Mouse (Mus musculus) heart, embryonic 15.5 days (tissue): ENCODE measurements around the gene Acot1. TPM values are rescaled to one million over a fixed set of nuclear protein-coding genes. Genes with fewer than 3 reads are reported as not detected.
"Not testable (repeated sequence)": the region's sequence is repeated elsewhere in the genome, so short reads cannot be mapped to it uniquely, and the experiment has no call there.

Source experiments
- ATAC-seq: fragments of 200-750 bp; cut with Nextera tagmentation; replicated peaks from 2 replicates; pipeline ENCODE4 v1.8.0; 2017; ENCODE audit warnings: low read depth, moderate TSS enrichment; ENCODE audit not compliant: insufficient number of reproducible peaks, insufficient read depth, low FRiP score
- H3K27ac ChIP-seq: fragments of 300-500 bp; sonication (generic); 2 replicates; pipeline ENCODE4 v1.5.1; 2015; ENCODE audit warnings: mild to moderate bottlenecking, inconsistent platforms
- H3K27me3 ChIP-seq: fragments of 300-500 bp; sonication (generic); 2 replicates; pipeline ENCODE4 v1.6.1; 2015; ENCODE audit warnings: inconsistent platforms
- H3K36me3 ChIP-seq: fragments of 300-500 bp; sonication (generic); 2 replicates; pipeline ENCODE4 v1.6.1; 2015; ENCODE audit warnings: mild to moderate bottlenecking, inconsistent platforms
- H3K4me1 ChIP-seq: fragments of 300-500 bp; sonication (generic); replicated peaks from 2 replicates; pipeline ENCODE4 v1.6.1; 2015; ENCODE audit warnings: inconsistent platforms
- H3K4me2 ChIP-seq: fragments of 300-500 bp; sonication (generic); 2 replicates; pipeline ENCODE4 v1.6.1; 2015; ENCODE audit warnings: inconsistent platforms, mild to moderate bottlenecking, moderate library complexity
- H3K4me3 ChIP-seq: fragments of 300-500 bp; sonication (generic); 2 replicates; pipeline ENCODE4 v1.5.1; 2015; ENCODE audit warnings: mild to moderate bottlenecking, inconsistent platforms
- H3K9ac ChIP-seq: fragments of 300-500 bp; sonication (generic); 2 replicates; pipeline ENCODE4 v1.6.1; 2015; ENCODE audit warnings: mild to moderate bottlenecking, inconsistent platforms
- H3K9me3 ChIP-seq: fragments of 300-500 bp; sonication (generic); replicated peaks from 2 replicates; pipeline ENCODE4 v1.6.1; 2016; ENCODE audit warnings: inconsistent platforms
- WGBS: fragments of 180-500 bp; shearing (Covaris S2); methylation state at CpG from one replicate; pipeline ENCODE4 v1.1.7; 2015; ENCODE audit warnings: mixed read lengths; 5-methylcytosine and 5-hydroxymethylcytosine counted together
- polyA plus RNA-seq: library from polyadenylated mRNA; unstranded; fragments of >200 nt; fragmentation: Nextera tagmentation; extraction: Ambion mirVana; gene quantifications from 2 replicates; pipeline ENCODE4 v1.2.1, GENCODE M21; 2015

Acot1 gene
- polyA plus RNA-seq, 1 experiment from 2014 or later, result 29.8 TPM

GRCm38 (mm10) chr12:83998341-83999107 is 10.8 kb upstream of the Acot1 start:
- WGBS, result 49% methylated on average over 11 of the region's 11 CpGs
- Histone ChIP-seq H3K4me1 (peaks cover 23% of the 10 kb centered on the region), H3K9me3 (no peaks in the 10 kb centered on the region), H3K27ac (peak overlapping the region; percentile 65), H3K36me3 (peaks cover 10% of the 10 kb centered on the region), H3K27me3 (no peaks in the 10 kb centered on the region), H3K9ac (no peak overlapping the region), H3K4me3 (no peak overlapping the region), H3K4me2 (no peak overlapping the region)
- peak; percentile 45; the same call in 1 of the 2 replicates for ATAC-seq

DNA sequence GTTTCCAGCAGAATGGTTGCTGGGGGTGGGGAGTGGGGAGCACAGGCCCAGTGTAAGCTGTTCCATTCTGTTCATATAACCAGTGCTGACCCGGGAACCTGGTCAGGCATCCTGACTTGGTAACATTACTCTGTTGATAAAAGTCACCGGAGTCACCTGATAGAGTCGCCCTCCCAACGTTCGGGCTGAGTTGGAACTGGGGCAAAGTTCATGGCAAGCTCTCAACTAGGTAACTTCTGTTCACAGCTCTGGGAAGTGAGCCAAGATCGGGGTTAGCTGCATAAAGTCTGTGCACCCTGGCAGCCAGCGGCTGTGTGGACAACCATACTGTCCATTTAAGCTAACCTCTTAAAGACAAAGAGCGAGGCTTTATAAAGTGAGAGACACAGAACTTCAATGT is 10.1 kb upstream of the Acot1 start:
- H3K9me3 ChIP-seq, H3K36me3 ChIP-seq, H3K27me3 ChIP-seq, H3K9ac ChIP-seq: not testable (repeated sequence)
- ATAC-seq, result peak; percentile 86; the same call in 1 of the 2 replicates
- 0 out of 2 replicates have a peak overlapping the region, but pooled peaks have one; percentile 1 for H3K4me3 ChIP-seq
- H3K4me2 ChIP-seq, result peak overlapping the region; percentile 19; the same call in 1 of the 2 replicates
- 15% methylated on average over 8 of the region's 8 CpGs for WGBS
- peak overlapping the region; percentile 65 for H3K27ac ChIP-seq
- H3K4me1 ChIP-seq, result peaks cover 23% of the 10 kb centered on the region

- no peak overlapping the region for H3K9ac ChIP-seq
- H3K36me3 ChIP-seq, result no peaks in the 10 kb centered on the region
- peaks cover 23% of the 10 kb centered on the region for H3K4me1 ChIP-seq
- no peaks in the 10 kb centered on the region for H3K9me3 ChIP-seq
- 53% methylated on average over 3 of the region's 3 CpGs for WGBS
- no peak overlapping the region for H3K4me3 ChIP-seq
- H3K4me2 ChIP-seq, result no peak overlapping the region
- no peaks in the 10 kb centered on the region for H3K27me3 ChIP-seq
- 0 out of 2 replicates have a peak overlapping the region, but pooled peaks have one; percentile 65 for H3K27ac ChIP-seq
- ATAC-seq, result no peak
Measured at GRCm38 (mm10) chr12:84000418-84000817, 8.9 kb upstream of the Acot1 start.

- no peaks in the 10 kb centered on the region for H3K27me3 ChIP-seq
- 82% methylated on average over 1 of the region's 1 CpGs for WGBS
- no peak for ATAC-seq
Measured at GRCm38 (mm10) chr12:84003866-84004265, 5.4 kb upstream of the Acot1 start.

GRCm38 (mm10) chr12:84008251-84008650 is 1.0 kb upstream of the Acot1 start:
- no peaks in the 10 kb centered on the region for H3K27me3 ChIP-seq
- no peak overlapping the region for H3K4me3 ChIP-seq
- H3K4me1 ChIP-seq, result peaks cover 22% of the 10 kb centered on the region
- 82% methylated on average over 12 of the region's 12 CpGs for WGBS
- no peaks in the 10 kb centered on the region for H3K9me3 ChIP-seq
- ATAC-seq, result no peak
- no peak overlapping the region for H3K27ac ChIP-seq
- no peaks in the 10 kb centered on the region for H3K36me3 ChIP-seq
- H3K9ac ChIP-seq, result no peak overlapping the region
- H3K4me2 ChIP-seq, result no peak overlapping the region

More at GRCm38 (mm10) chr12:84003866-84004265, 5.4 kb upstream of the Acot1 start:
- H3K27ac ChIP-seq, result no peak overlapping the region
- no peaks in the 10 kb centered on the region for H3K9me3 ChIP-seq
- H3K4me1 ChIP-seq, result peaks cover 20% of the 10 kb centered on the region
- no peak overlapping the region for H3K4me2 ChIP-seq
- H3K4me3 ChIP-seq, result no peak overlapping the region
- no peaks in the 10 kb centered on the region for H3K36me3 ChIP-seq
- H3K9ac ChIP-seq, result no peak overlapping the region

DNA sequence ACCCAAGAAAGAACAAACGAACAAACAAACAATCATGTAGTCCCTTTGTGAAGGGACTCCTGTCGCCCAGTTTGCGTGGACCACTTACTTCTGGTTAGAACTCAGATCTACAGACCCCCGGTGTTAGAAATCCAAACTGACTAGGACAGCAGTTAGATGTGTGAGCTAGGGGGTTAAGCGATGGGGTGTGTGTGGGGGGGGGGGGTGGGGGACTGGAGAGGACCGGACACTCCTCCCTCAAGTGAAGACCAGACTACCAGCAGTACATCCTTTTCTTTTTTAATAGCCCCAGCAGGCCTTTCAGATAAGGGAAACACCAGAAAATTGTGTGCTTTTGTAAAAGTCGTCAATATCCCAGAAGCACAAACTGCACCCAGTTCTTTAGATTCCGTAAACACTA is 561 bp upstream of the Acot1 start:
- Histone ChIP-seq H3K27me3 (no peaks in the 10 kb centered on the region), H3K9ac (no peak overlapping the region), H3K4me2 (peak overlapping the region; percentile 75), H3K4me3 (peak overlapping the region; percentile 58), H3K9me3 (no peaks in the 10 kb centered on the region), H3K4me1 (peaks cover 22% of the 10 kb centered on the region), H3K27ac (peak overlapping the region; percentile 59), H3K36me3 (no peaks in the 10 kb centered on the region)
- 63% methylated on average over 8 of the region's 8 CpGs for WGBS
- no peak for ATAC-seq

DNA sequence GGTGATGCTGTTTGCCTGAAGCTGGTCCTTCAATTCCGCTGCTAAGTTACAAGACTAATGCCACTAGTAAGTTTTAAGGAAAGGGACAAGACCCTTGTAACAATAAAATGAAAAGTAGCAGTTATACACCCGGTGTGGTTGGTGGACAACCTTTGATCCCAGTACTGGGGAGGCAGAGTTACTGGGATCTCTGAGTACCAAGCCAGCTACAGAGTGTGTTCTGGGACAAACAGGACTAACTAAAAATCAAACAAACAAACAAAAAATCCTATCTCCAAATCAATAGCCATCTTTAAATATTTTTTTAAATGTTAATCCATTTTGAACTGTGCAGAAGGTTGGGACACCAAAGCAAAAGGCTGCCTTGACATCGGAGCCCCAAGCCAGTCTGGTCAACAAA is 911 bp downstream of the Acot1 start:
- Histone ChIP-seq H3K9me3 (no peaks in the 10 kb centered on the region), H3K9ac (no peak overlapping the region), H3K27me3 (no peaks in the 10 kb centered on the region), H3K4me1 (peaks cover 22% of the 10 kb centered on the region), H3K27ac (no peak overlapping the region), H3K4me3 (peak overlapping the region; percentile 58), H3K36me3 (no peaks in the 10 kb centered on the region), H3K4me2 (peak overlapping the region; percentile 75)
- WGBS, result 82% methylated on average over 3 of the region's 3 CpGs
- ATAC-seq, result no peak

- 0 out of 2 replicates have a peak overlapping the region, but pooled peaks have one; percentile 9 for H3K4me3 ChIP-seq
- peaks cover 22% of the 10 kb centered on the region for H3K4me1 ChIP-seq
- no peak overlapping the region for H3K27ac ChIP-seq
- WGBS, result 55% methylated on average over 12 of the region's 12 CpGs
- no peak overlapping the region for H3K9ac ChIP-seq
- 0 out of 2 replicates have a peak, but pooled peaks have one; percentile 18 for ATAC-seq
- no peaks in the 10 kb centered on the region for H3K27me3 ChIP-seq
- peak overlapping the region; percentile 31 for H3K4me2 ChIP-seq
- H3K36me3 ChIP-seq, result no peaks in the 10 kb centered on the region
- H3K9me3 ChIP-seq, result no peaks in the 10 kb centered on the region
Measured at GRCm38 (mm10) chr12:84011251-84012040, 2.2 kb downstream of the Acot1 start.

DNA sequence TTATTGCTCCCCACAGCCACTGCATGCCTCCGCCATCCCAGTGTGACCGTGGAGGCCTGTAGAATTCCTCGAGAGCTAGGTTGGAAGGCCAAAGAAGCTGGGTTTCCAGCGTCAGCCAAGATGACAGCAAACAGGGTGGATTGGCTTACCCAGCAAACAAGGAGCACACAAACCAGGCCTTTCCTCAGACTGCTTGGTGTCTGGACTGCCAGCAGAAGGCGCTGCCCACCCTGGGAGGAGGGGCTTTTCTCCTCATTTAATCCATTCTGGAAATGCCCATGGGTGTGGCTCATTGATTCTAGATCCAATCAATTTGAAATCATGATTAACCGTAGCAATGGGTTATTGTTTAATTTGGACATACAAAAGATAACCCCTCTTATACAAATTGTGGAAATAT is 3.8 kb downstream of the Acot1 start:
- no peak overlapping the region for H3K9ac ChIP-seq
- H3K27me3 ChIP-seq, result no peaks in the 10 kb centered on the region
- H3K4me3 ChIP-seq, result no peak overlapping the region
- WGBS, result 70% methylated on average over 6 of the region's 6 CpGs
- H3K36me3 ChIP-seq, result no peaks in the 10 kb centered on the region; the same call in 1 of the 2 replicates
- peaks cover 22% of the 10 kb centered on the region for H3K4me1 ChIP-seq
- H3K4me2 ChIP-seq, result no peak overlapping the region
- no peaks in the 10 kb centered on the region for H3K9me3 ChIP-seq
- ATAC-seq, result no peak
- no peak overlapping the region for H3K27ac ChIP-seq

GRCm38 (mm10) chr12:84013701-84014100 is 4.4 kb downstream of the Acot1 start:
- Histone ChIP-seq H3K9ac (no peak overlapping the region), H3K9me3 (no peaks in the 10 kb centered on the region), H3K36me3 (no peaks in the 10 kb centered on the region; the same call in 1 of the 2 replicates), H3K4me2 (no peak overlapping the region), H3K27ac (no peak overlapping the region), H3K4me3 (no peak overlapping the region), H3K27me3 (no peaks in the 10 kb centered on the region), H3K4me1 (peaks cover 17% of the 10 kb centered on the region)
- 92% methylated on average over 7 of the region's 7 CpGs for WGBS
- no peak for ATAC-seq

DNA sequence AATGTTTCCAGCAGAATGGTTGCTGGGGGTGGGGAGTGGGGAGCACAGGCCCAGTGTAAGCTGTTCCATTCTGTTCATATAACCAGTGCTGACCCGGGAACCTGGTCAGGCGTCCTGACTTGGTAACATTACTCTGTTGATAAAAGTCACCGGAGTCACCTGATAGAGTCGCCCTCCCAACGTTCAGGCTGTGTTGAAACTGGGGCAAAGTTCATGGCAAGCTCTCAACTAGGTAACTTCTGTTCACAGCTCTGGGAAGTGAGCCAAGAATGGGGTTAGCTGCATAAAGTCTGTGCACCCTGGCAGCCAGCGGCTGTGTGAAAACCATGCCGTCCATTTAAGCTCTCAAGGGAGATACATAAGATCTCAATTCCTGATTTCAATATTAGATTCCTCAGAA is 11.2 kb downstream of the Acot1 start:
- peak; percentile 80 for ATAC-seq
- H3K4me2 ChIP-seq, H3K27me3 ChIP-seq, H3K36me3 ChIP-seq, H3K4me1 ChIP-seq, H3K9ac ChIP-seq, H3K4me3 ChIP-seq, H3K9me3 ChIP-seq: not testable (repeated sequence)
- H3K27ac ChIP-seq, result peak overlapping the region; percentile 31
- WGBS, result 14% methylated on average over 7 of the region's 7 CpGs
